Mouse (Mus musculus) heart, embryonic 15.5 days (tissue): ENCODE measurements around the gene P2rx3. TPM values are rescaled to one million over a fixed set of nuclear protein-coding genes. Genes with fewer than 3 reads are reported as not detected.

Experiments
- ATAC-seq: fragments of 200-750 bp; cut with Nextera tagmentation; replicated peaks from 2 replicates; pipeline ENCODE4 v1.8.0; 2017; ENCODE audit warnings: low read depth, moderate TSS enrichment; ENCODE audit not compliant: insufficient number of reproducible peaks, insufficient read depth, low FRiP score
- H3K27ac ChIP-seq: fragments of 300-500 bp; sonication (generic); 2 replicates; pipeline ENCODE4 v1.5.1; 2015; ENCODE audit warnings: mild to moderate bottlenecking, inconsistent platforms
- H3K27me3 ChIP-seq: fragments of 300-500 bp; sonication (generic); 2 replicates; pipeline ENCODE4 v1.6.1; 2015; ENCODE audit warnings: inconsistent platforms
- H3K36me3 ChIP-seq: fragments of 300-500 bp; sonication (generic); 2 replicates; pipeline ENCODE4 v1.6.1; 2015; ENCODE audit warnings: mild to moderate bottlenecking, inconsistent platforms
- H3K4me1 ChIP-seq: fragments of 300-500 bp; sonication (generic); replicated peaks from 2 replicates; pipeline ENCODE4 v1.6.1; 2015; ENCODE audit warnings: inconsistent platforms
- H3K4me2 ChIP-seq: fragments of 300-500 bp; sonication (generic); 2 replicates; pipeline ENCODE4 v1.6.1; 2015; ENCODE audit warnings: inconsistent platforms, mild to moderate bottlenecking, moderate library complexity
- H3K4me3 ChIP-seq: fragments of 300-500 bp; sonication (generic); 2 replicates; pipeline ENCODE4 v1.5.1; 2015; ENCODE audit warnings: mild to moderate bottlenecking, inconsistent platforms
- H3K9ac ChIP-seq: fragments of 300-500 bp; sonication (generic); 2 replicates; pipeline ENCODE4 v1.6.1; 2015; ENCODE audit warnings: mild to moderate bottlenecking, inconsistent platforms
- H3K9me3 ChIP-seq: fragments of 300-500 bp; sonication (generic); replicated peaks from 2 replicates; pipeline ENCODE4 v1.6.1; 2016; ENCODE audit warnings: inconsistent platforms
- WGBS: fragments of 180-500 bp; shearing (Covaris S2); methylation state at CpG from one replicate; pipeline ENCODE4 v1.1.7; 2015; ENCODE audit warnings: mixed read lengths; 5-methylcytosine and 5-hydroxymethylcytosine counted together
- polyA plus RNA-seq: library from polyadenylated mRNA; unstranded; fragments of >200 nt; fragmentation: Nextera tagmentation; extraction: Ambion mirVana; gene quantifications from 2 replicates; pipeline ENCODE4 v1.2.1, GENCODE M21; 2015

The P2rx3 gene
- polyA plus RNA-seq, 1 experiment from 2014 or later, result 0.33 TPM

DNA sequence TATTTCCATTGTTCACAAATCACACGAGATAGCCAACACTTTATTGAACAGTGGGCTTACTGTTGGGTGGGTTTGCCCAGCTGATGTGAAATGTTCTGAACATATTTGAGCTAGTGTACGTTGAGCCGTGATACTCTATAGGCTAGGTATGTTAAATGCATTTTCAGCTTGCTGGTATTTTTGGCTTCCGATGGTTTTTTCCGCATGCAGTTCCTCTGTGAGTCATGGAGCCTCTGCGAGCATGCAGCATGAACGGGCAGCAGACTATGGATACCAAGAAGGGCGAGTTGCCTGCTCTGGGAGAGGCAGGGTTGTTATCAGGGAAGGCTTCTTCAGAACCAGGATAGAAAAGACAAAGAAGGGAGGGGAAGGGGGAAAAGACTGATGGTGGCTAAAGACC is 86.2 kb downstream of the P2rx3 start:
- ATAC-seq, result no peak
- H3K9ac ChIP-seq, result no peak overlapping the region
- no peak overlapping the region for H3K4me3 ChIP-seq
- H3K9me3 ChIP-seq, result no peaks in the 10 kb centered on the region
- 73% methylated on average over 8 of the region's 8 CpGs for WGBS
- no peak overlapping the region for H3K4me2 ChIP-seq
- no peaks in the 10 kb centered on the region for H3K27me3 ChIP-seq
- H3K27ac ChIP-seq, result no peak overlapping the region
- no peaks in the 10 kb centered on the region for H3K4me1 ChIP-seq
- H3K36me3 ChIP-seq, result peaks cover 41% of the 10 kb centered on the region

DNA sequence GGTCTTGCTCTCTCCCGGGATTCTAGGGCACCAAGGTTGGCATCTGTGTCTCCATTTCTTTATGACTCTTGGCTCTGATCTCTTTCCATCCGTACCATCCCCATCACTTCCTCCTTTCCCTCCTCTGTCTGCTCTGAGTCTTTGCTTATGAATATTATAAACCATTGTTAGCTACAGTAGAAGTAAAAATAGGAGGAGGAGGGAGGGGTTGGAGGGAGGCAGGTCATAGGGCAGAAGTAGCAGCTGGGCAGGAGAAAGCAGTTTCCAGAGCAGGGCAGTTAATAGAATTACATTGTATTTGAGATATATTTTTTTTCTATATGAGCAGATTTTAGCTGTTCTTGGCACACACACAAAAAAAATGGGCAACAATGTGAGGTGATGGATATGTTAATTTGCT is 88.5 kb downstream of the P2rx3 start:
- no peak for ATAC-seq
- no peak overlapping the region for H3K9ac ChIP-seq
- H3K27ac ChIP-seq, result no peak overlapping the region
- no peaks in the 10 kb centered on the region for H3K4me1 ChIP-seq
- H3K4me3 ChIP-seq, result no peak overlapping the region
- no peaks in the 10 kb centered on the region for H3K9me3 ChIP-seq
- 75% methylated on average over 2 of the region's 2 CpGs for WGBS
- H3K36me3 ChIP-seq, result peaks cover 36% of the 10 kb centered on the region
- no peak overlapping the region for H3K4me2 ChIP-seq
- H3K27me3 ChIP-seq, result no peaks in the 10 kb centered on the region

Other genes starting within 250 kb of the P2rx3 start
- gene Ube2l6, start 238.6 kb downstream of the P2rx3 start, polyA plus RNA-seq, result 128 and 145 TPM in 2 replicates
- 0.25 and 0.38 TPM in 2 replicates for gene Smtnl1, start 214.8 kb downstream of the P2rx3 start, polyA plus RNA-seq
- 76.6 TPM in 2 replicates for gene Timm10, start 210.5 kb downstream of the P2rx3 start, polyA plus RNA-seq
- gene Slc43a1, start 198.6 kb downstream of the P2rx3 start, polyA plus RNA-seq, result 8.6 and 11.5 TPM in 2 replicates
- 1.9 and 2.1 TPM in 2 replicates for gene Rtn4rl2, start 150.8 kb downstream of the P2rx3 start, polyA plus RNA-seq
- 35.8 and 40.8 TPM in 2 replicates for gene Slc43a3, start 100.9 kb downstream of the P2rx3 start, polyA plus RNA-seq
- gene Prg2, start 57.0 kb downstream of the P2rx3 start, polyA plus RNA-seq, result 0.35 and 0.57 TPM in 2 replicates
- not detected in 2 replicates for gene Prg3, start 49.2 kb downstream of the P2rx3 start, polyA plus RNA-seq
- gene Ssrp1, start 228 bp downstream of the P2rx3 start, polyA plus RNA-seq, result 104 and 141 TPM in 2 replicates
- gene Tnks1bp1, start 10.6 kb upstream of the P2rx3 start, polyA plus RNA-seq, result 23.9 and 31.7 TPM in 2 replicates
- 36.0 and 47.7 TPM in 2 replicates for gene Aplnr, start 98.8 kb upstream of the P2rx3 start, polyA plus RNA-seq
- 0.37 and 0.48 TPM in 2 replicates for gene Lrrc55, start 159.7 kb upstream of the P2rx3 start, polyA plus RNA-seq